Mouse (Mus musculus): ENCODE data around the gene Vmn1r70. TPM values are rescaled to one million over a fixed set of nuclear protein-coding genes. Genes with fewer than 3 reads are reported as not detected.

Vmn1r70 gene
- not detected in 2 replicates for polyA plus RNA-seq (2012; rRNA removed)

- H3K4me1 ChIP-seq (ENCODE audit: control insufficient read depth, insufficient read depth, low read length), result no peaks in the 10 kb centered on the region
- no peak within 1 kb of the TSS for H3K27ac ChIP-seq (ENCODE audit: insufficient read depth, low read length)
- H3K4me3 ChIP-seq (ENCODE audit: insufficient read depth, low read length), result no peak within 1 kb of the TSS
- TF ChIP-seq POLR2A (IDR thresholded peaks at IDR 0.05; ENCODE audit: extremely low read depth, insufficient read depth, low read length), result no peak
- no peak for TF ChIP-seq CTCF (IDR thresholded peaks at IDR 0.05; ENCODE audit: extremely low read depth, insufficient read depth, low read length)
Observed at GRCm38 (mm10) chr7:10631232-10631631, at the start of gene Vmn1r70. Vmn1r70 (plus strand) TSS chr7:10631532.

GRCm38 (mm10) chr7:10613559-10613958, 17.8 kb upstream of the Vmn1r70 start, which contains the start of gene Vmn1r69:
Vmn1r69 (minus strand) TSS chr7:10613659.
- TF ChIP-seq CTCF (IDR thresholded peaks at IDR 0.05; ENCODE audit: extremely low read depth, insufficient read depth, low read length) (no peak), POLR2A (IDR thresholded peaks at IDR 0.05; ENCODE audit: extremely low read depth, insufficient read depth, low read length) (no peak)
- H3K4me1 ChIP-seq (ENCODE audit: control insufficient read depth, insufficient read depth, low read length), result no peaks in the 10 kb centered on the region
- no peak within 1 kb of the TSS for H3K4me3 ChIP-seq (ENCODE audit: insufficient read depth, low read length)
- H3K27ac ChIP-seq (ENCODE audit: insufficient read depth, low read length), result no peak within 1 kb of the TSS

Other genes starting within 250 kb of the Vmn1r70 start
- not detected in 2 replicates for gene Vmn1r67, start 188.2 kb upstream of the Vmn1r70 start, polyA plus RNA-seq (2012; rRNA removed)
- 7.3 and 8.6 TPM in 2 replicates for gene Zik1, start 136.1 kb upstream of the Vmn1r70 start, polyA plus RNA-seq (2012; rRNA removed)
- not detected in 2 replicates for gene Vmn1r68, start 73.0 kb upstream of the Vmn1r70 start, polyA plus RNA-seq (2012; rRNA removed)
- gene Vmn1r69, start 17.9 kb upstream of the Vmn1r70 start, polyA plus RNA-seq (2012; rRNA removed), result not detected in 2 replicates
- not detected in 2 replicates for gene Nlrp4b, start 56.3 kb downstream of the Vmn1r70 start, polyA plus RNA-seq (2012; rRNA removed)
- not detected in 2 replicates for gene Vmn1r71, start 122.8 kb downstream of the Vmn1r70 start, polyA plus RNA-seq (2012; rRNA removed)